Mouse (Mus musculus) liver, embryonic 14.5 days (tissue): Measurements from ENCODE around the gene Ap2s1.

Experiments
- CTCF ChIP-seq: IDR thresholded peaks from 2 replicates; pipeline ENCODE4 v1.5.1; 2016; ENCODE audit warnings: antibody characterized with exemption, low read depth, control low read depth
- EP300 ChIP-seq: IDR thresholded peaks from 2 replicates; pipeline ENCODE4 v1.6.1; 2016; ENCODE audit warnings: antibody characterized with exemption, low read depth

DNA sequence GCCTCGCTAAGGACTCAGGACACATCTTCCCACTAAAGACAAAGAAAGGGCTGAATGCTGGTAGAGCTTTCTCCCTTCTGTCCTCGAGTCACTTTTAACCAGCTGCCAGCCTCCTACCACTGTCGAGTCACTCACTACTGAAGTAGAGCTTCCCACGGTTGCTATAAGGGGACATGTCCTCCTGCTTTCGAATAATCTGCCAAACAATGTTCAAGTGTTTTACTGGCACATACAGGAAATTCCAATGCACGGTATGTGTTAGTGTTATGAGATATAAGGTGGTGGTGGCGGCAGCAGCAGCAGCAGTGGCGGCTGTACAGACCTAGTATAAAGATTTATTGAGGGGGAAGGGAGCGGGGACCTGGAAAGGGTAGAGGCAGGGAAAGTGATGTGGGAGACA lies 31.8 kb upstream of the Ap2s1 start:
- TF ChIP-seq CTCF: no peak
- TF ChIP-seq EP300: no peak
